Mouse (Mus musculus): ENCODE measurements around the gene Grtp1.

- TF ChIP-seq CTCF (conservative IDR thresholded peaks at IDR 0.05; ENCODE audit: insufficient read depth, insufficient read length, low read depth, low read length) (no peak), POLR2A (IDR thresholded peaks at IDR 0.05; ENCODE audit: low read depth, low read length) (no peak)
Observed at GRCm38 (mm10) chr8:13230471-13230870, 30.1 kb upstream of the Grtp1 start.

All from kidney, adult 2 months (tissue).